Mouse (Mus musculus): ENCODE results near the gene Taf15. TPM values are rescaled to one million over a fixed set of nuclear protein-coding genes. Genes with fewer than 3 reads are reported as not detected.

Taf15 gene
- total RNA-seq, 2 experiments from 2014 or later, result 48.4 to 65.7 TPM

DNA sequence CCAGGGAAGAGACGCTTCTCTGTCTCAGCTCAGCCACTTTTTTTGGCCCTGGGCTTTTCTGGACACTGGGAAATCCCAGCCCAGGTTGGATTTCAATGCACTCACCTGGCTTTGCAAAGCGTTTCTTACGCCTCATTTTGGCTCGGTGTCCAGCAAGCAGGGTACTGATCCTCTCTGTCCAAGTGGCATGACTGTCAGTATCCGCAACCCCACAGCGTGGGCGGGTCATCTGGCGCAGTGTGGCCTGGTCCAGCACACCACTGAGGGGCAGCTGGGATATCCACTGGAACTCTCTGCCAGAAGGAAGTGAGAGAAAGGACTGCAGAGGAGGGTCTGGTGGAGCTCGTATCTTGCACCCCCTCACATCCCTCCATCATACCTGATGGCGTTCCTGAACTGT, 21.6 kb upstream of the Taf15 start:
- no peak for DNase-seq (ENCODE audit: low spot score in 2 of 2)
- intact Hi-C loops (cut with DNase I), result no loop called here

GRCm38 (mm10) chr11:83454548-83454947, 18.3 kb upstream of the Taf15 start:
- no peak for DNase-seq (ENCODE audit: low spot score in 2 of 2)
- intact Hi-C loops (cut with DNase I), result no loop called here

DNA sequence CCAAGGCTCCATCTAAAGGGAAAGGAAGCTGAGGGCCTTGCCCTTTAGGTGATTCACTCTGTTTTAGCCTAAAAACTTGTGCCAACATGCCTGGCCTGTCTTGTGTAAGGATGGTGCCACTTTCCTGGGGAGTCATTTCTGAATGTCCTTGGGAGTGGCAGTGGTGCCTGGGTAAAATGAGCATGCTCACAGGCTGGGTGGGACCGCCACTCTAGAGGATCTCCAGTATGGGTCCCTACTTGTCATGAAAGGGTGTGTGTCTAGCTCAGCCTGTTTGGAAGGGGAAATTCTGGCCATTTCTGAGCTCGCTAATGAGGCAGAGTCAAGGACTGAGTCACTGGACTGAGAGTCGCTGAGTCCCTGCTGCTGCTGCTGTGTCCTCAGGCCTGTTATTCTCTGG, 17.3 kb upstream of the Taf15 start:
- intact Hi-C loops (cut with DNase I), result no loop called here
- no peak for DNase-seq (ENCODE audit: low spot score in 2 of 2)

DNA sequence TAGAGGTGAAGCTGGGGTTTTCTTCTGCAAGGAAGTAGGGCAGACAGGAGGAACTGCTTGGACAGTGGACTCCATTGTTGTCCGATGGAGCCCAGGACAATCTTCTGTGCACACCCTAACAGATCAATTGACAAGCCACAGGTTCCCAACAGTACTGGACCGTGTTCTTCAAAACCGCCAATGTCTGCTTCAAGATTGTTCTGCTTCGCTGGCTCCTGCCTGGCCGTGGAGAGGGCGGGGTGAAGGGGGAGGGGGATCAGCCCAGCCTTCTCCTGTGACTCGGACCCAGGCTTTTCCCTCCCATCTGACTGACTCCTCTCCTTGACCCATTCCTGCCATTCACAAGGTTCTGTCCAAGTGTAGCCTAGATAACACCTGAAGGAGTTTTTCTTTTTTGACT, 15.6 kb upstream of the Taf15 start:
- intact Hi-C loops (cut with DNase I), result no loop called here
- no peak for DNase-seq (ENCODE audit: low spot score in 2 of 2)

DNA sequence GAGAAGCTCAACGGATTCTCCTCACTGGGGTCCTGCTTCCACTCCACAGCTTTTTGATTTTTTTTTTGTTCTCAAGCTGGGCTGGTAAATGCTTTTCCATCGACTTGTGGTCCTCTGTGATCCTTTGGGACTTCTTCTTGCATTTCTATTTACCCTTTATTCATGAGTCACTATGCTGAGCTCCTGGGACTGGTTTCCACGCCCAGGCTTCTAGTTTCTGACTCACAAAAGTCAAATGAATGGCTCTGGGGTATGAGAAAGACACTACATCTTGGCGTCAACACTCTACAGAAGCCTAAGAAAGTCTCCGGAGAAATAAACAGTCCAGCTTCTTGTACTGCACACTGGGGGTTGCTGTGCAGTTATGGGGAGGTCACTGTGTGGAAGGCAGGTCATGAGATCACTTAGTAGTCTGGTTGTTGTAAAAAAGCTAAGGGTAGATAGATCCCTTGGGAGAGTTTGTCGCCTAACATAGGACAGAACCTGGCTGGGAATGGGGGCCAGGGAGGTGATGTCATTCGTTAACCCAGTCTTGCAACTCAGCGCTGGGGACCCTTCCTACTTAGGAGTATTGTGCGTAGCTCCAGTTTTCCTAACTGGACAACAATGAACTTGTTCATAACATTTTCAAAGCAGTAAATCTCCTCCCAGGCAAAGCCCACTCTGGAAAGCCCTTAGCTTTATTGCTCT, 14.8 kb upstream of the Taf15 start:
- DNase-seq (ENCODE audit: low spot score in 2 of 2), result no peak
- intact Hi-C loops (cut with DNase I), result no loop called here

DNA sequence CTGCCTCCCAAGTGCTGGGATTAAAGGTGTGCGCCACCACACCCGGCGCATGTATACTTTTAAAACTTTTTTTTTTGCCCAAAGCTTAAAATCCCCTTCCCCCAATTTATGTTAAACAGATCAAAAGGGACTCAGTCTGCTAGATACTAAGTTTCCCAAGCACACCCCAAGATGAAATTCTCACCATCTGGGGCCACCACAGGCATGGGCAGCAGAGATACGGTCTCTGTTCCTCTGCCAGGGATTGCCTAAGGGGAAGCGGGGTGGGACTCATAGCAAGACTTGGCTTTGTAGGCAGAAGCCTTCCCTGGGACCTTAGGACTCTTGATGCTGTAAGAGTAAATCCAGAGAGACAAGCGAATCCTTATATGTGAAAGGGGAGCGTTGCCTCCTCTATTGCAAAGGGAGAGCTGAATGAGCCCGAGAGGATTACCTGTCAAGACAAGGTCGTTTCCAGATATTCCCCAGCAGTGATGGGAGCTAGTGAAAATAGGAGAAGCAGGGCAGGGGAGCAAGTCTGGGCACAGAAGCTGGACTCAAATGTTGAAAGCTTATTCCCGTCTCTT, 11.3 kb upstream of the Taf15 start:
- intact Hi-C loops (cut with DNase I), result no loop called here
- no peak for DNase-seq (ENCODE audit: low spot score in 2 of 2)

DNA sequence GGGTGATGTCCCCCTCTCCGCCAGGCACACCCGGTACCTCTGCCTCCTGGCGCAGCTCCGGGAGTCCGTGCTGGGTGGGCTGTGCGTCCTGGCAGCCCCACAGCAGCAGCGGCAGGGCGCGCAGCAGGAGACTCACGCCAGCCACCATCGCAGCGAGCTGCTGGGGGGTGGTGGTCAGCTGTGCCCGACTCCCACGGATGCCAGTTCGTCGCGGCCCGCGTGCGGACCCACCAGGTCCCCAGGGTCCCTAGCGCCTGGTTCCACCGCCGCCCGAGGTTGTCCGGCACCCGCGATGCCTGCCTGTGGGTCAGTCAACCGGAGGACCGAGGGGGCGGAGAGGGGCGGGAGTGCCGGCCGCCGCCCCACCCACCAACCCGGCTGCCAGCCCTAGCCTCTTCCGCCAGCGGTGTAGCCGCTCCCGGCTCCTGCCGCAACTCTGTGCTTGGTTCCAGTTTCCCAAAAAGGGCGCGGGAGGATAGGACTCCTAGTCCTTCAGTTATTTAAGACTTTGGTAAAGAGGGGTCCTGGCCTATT, 10.1 kb upstream of the Taf15 start, which contains the start of gene Mmp28:
Gene Mmp28 (minus strand): TSS at position 361 of the 534 bp plus-strand sequence.
- intact Hi-C loops (cut with DNase I), result no loop called here
- peak; percentile 16 to 22 for DNase-seq (ENCODE audit: low spot score in 2 of 2)

- intact Hi-C loops (cut with DNase I), result no loop called here
- DNase-seq (ENCODE audit: low spot score in 2 of 2), result peak in 1 of 2 experiments; percentile 26
Measured at GRCm38 (mm10) chr11:83465976-83466375, 6.9 kb upstream of the Taf15 start.

- intact Hi-C loops (cut with DNase I), result no loop called here
- DNase-seq (ENCODE audit: low spot score in 2 of 2), result peak in 1 of 2 experiments; percentile 33
Measured at GRCm38 (mm10) chr11:83467120-83467652, 5.7 kb upstream of the Taf15 start.

GRCm38 (mm10) chr11:83468765-83469164, 4.1 kb upstream of the Taf15 start:
- intact Hi-C loops (cut with DNase I), result no loop called here
- DNase-seq (ENCODE audit: low spot score in 2 of 2), result peak in 1 of 2 experiments; percentile 76

GRCm38 (mm10) chr11:83471766-83472165, 1.1 kb upstream of the Taf15 start:
- no peak for DNase-seq (ENCODE audit: low spot score in 2 of 2)
- intact Hi-C loops (cut with DNase I), result loop anchor here (1.0 kb wide), 1 partner anchor 31 kb away; no protein-coding TSS in a partner anchor

DNA sequence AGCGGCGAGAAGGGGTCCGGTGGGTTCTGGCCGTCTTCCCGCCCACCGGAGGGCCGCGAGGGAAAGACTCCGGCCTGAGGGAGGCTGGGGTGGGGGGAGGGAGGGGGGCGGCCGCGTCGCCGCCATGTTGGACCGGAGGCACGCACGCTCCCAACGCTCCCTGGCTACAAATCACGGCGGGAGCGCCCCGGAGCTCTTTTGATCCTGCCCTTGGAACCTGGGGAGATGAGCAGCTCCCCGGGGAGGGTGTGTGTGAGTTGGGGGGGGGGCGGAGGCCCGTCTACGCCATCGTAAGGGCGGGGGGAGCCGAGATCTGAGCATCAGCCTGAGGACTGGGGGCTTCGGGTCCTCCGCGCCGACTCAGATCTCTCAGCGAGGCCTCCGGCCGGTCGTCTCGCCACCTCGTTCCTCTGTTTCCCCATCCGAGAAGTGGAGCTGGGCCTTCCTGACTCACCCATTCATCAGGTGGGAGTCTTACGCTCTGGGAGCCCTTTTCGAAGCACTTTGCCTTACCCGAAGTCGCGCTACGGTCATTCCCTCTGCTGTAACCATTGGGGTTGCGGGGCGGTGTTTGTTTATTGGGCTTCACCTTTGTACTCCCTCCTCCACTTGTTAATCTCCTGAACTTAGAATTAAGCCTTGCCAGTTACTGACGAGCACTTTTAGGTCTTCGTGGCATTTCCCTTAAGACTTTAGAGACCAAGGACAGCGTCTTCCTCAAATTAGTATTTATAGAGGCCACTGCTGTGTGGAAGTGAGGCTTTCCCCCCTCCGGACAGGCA, 540 bp downstream of the Taf15 start:
- intact Hi-C loops (cut with DNase I), result no loop called here
- DNase-seq (ENCODE audit: low spot score in 2 of 2), result no peak

GRCm38 (mm10) chr11:83491488-83491887, 18.6 kb downstream of the Taf15 start:
- intact Hi-C loops (cut with DNase I), result no loop called here
- no peak for DNase-seq (ENCODE audit: low spot score in 2 of 2)

GRCm38 (mm10) chr11:83495571-83495970, 22.7 kb downstream of the Taf15 start:
- intact Hi-C loops (cut with DNase I), result no loop called here
- no peak for DNase-seq (ENCODE audit: low spot score in 2 of 2)

DNA sequence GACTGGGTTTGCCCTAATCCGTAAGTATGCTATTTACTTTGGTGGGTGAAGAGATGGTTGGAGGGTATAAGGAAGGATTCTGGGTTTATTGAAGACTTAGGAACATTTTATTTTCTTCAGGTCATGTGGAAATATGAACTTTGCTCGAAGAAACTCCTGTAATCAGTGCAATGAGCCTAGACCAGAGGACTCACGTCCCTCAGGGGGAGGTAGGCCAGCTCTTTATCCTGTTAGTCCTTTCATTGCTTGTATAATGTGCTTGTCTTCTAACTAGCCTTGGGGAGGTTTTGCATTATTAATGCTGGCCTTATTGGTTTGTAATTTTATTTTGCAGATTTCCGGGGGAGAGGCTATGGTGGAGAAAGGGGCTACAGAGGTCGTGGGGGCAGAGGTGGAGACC, 31.4 kb downstream of the Taf15 start:
- intact Hi-C loops (cut with DNase I), result no loop called here
- DNase-seq (ENCODE audit: low spot score in 2 of 2), result no peak

DNA sequence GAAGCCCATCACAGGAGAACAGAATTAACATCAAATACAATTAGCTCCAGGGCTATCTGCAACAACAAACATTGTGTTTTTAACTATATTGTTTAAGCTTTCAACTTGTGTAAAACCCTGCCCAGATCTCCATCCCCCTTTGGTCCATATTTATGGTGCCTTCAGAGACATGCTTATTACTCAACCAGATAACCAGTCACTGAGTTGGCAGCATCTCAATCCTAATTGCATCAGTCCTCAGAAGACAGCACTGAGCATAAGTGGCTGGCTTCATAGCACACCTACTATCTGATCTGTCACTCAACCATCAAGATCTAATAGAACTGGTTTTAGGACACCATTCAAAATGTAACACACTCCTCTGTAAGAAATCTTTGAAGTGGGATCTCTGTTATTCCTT, 36.6 kb downstream of the Taf15 start:
- DNase-seq (ENCODE audit: low spot score in 2 of 2), result no peak
- intact Hi-C loops (cut with DNase I), result no loop called here

- no peak for DNase-seq (ENCODE audit: low spot score in 2 of 2)
- intact Hi-C loops (cut with DNase I), result no loop called here
Measured at GRCm38 (mm10) chr11:83517153-83517552, 44.3 kb downstream of the Taf15 start.

- DNase-seq (ENCODE audit: low spot score in 2 of 2), result no peak
- intact Hi-C loops (cut with DNase I), result no loop called here
Measured at GRCm38 (mm10) chr11:83518371-83518770, 45.5 kb downstream of the Taf15 start.

GRCm38 (mm10) chr11:83522075-83522474, 49.2 kb downstream of the Taf15 start, which contains the start of gene Heatr9:
Gene Heatr9 (minus strand): TSS chr11:83522175.
- intact Hi-C loops (cut with DNase I), result no loop called here
- DNase-seq (ENCODE audit: low spot score in 2 of 2), result no peak

GRCm38 (mm10) chr11:83529024-83529423, 56.1 kb downstream of the Taf15 start:
- peak in 1 of 2 experiments; percentile 62 for DNase-seq (ENCODE audit: low spot score in 2 of 2)
- intact Hi-C loops (cut with DNase I), result no loop called here
